In the genomic region with DNA sequence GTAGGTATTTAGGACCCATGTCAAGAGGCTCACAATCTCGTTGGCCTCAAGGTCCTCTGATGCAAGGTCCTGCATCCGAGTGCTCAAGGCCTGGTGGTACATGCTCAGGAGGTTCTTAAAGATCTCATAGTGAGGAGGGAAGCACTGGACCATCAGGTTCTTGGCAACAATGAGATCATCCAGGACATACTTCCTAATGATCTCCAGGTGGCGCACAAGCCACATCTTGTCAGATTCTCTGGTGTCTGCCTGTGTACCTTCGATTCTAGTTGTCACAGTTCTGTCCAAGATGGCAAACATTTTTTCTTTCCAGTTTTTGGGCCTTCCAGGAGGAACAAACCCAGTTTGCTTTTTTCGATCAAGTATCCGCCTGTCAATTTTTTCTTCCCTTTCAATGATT, we compare ENCODE assay signal across 10 mouse cellular contexts. TPM values are rescaled to one million over a fixed set of nuclear protein-coding genes. Genes with fewer than 3 reads are reported as not detected.
DNase-seq lines count a peak whose midpoint lies in the region; ATAC-seq and TF ChIP-seq lines count a peak whose summit lies in the region.
"Had no signal": no experiment of that assay in that cellular context is flagged by ENCODE, and none has a peak within 500 bp of the region (broad histone marks: within the 10 kb centered on the region; RNA-seq: fewer than 3 reads in every experiment).

No protein-coding gene starts in this region.

- H3K4me1 ChIP-seq in liver, embryonic 14.5 days (replicated peaks; ENCODE audit: control insufficient read depth in 2 of 2, insufficient read depth in 2 of 2, low read length in 1 of 2), result no peaks in the 10 kb centered on the region
- no peaks in the 10 kb centered on the region for H3K4me1 ChIP-seq in bone marrow, adult 2 months (ENCODE audit: control insufficient read depth, insufficient read depth, low read length)
- H3K4me1 ChIP-seq: forebrain, embryonic 10.5 days had no signal

- no peak overlapping the region for H3K4me2 ChIP-seq in liver, embryonic 14.5 days (ENCODE audit: low read depth)

- H3K9me3 ChIP-seq in liver, embryonic 14.5 days (ENCODE audit: control insufficient read depth, low read length), result no peaks in the 10 kb centered on the region
- H3K9me3 ChIP-seq: forebrain, embryonic 10.5 days had no signal

- no peaks in the 10 kb centered on the region for H3K27me3 ChIP-seq in liver, embryonic 14.5 days (ENCODE audit: control insufficient read depth, insufficient read depth, low read length)

- H3K36me3 ChIP-seq in liver, embryonic 14.5 days (replicated peaks; ENCODE audit: control insufficient read depth, insufficient read depth, low read depth), result peaks cover 18% of the 10 kb centered on the region

- no peak overlapping the region for H3K27ac ChIP-seq in liver, embryonic 14.5 days
- H3K27ac ChIP-seq in bone marrow, adult 2 months (ENCODE audit: control insufficient read depth, insufficient read depth, low read depth, low read length, poor library complexity), result no peak overlapping the region
- H3K27ac ChIP-seq: forebrain, embryonic 10.5 days had no signal

- H3K9ac ChIP-seq in liver, embryonic 14.5 days (replicated peaks), result no peak overlapping the region

- no peak for TF ChIP-seq POLR2A in bone marrow, adult 2 months (IDR thresholded peaks at IDR 0.05; ENCODE audit: borderline replicate concordance, control insufficient read depth, low read depth, low read length)

- no peak overlapping the region for H3K4me3 ChIP-seq in liver, embryonic 14.5 days (ENCODE audit: insufficient read depth in 1 of 2, low read depth in 2 of 2, low read length in 2 of 2)
- H3K4me3 ChIP-seq in bone marrow, adult 2 months (replicated peaks; ENCODE audit: control insufficient read depth, low read depth, low read length), result no peak overlapping the region
- H3K4me3 ChIP-seq: forebrain, embryonic 10.5 days had no signal

- peak; percentile 65 for DNase-seq in embryo, embryonic 10 days (ENCODE audit: low spot score)
- no peak for DNase-seq in embryo, embryonic 9.5 days (ENCODE audit: extremely low spot score)
- DNase-seq in liver, embryonic 14.5 days (ENCODE audit: low read depth in 3 of 3, low spot score in 3 of 3), result peak in 1 of 3 experiments; percentile 19
- DNase-seq in liver, result no peak
- DNase-seq in mesoderm, embryonic 11.5 days (ENCODE audit: low read depth, low spot score), result peak; percentile 10
- DNase-seq in left cerebral cortex, postnatal 36 days (ENCODE audit: low spot score in 2 of 2), result no peak
- DNase-seq in cerebellum, adult 9-10 months, result no peak
- DNase-seq: thymus, postnatal 36 days had no signal

- TF ChIP-seq CTCF in liver, embryonic 14.5 days (IDR thresholded peaks at IDR 0.05; ENCODE audit: low read depth), result peak; percentile 49; the same call in 1 of the 2 replicates
- TF ChIP-seq CTCF in bone marrow, adult 2 months (IDR thresholded peaks at IDR 0.05; ENCODE audit: control insufficient read depth, insufficient read depth, low read length), result peak; percentile 22; the same call in 1 of the 2 replicates

- no peak for TF ChIP-seq EP300 in liver, embryonic 14.5 days (IDR thresholded peaks at IDR 0.05; ENCODE audit: low read depth)

- 70% methylated on average over 6 of the region's 6 CpGs for WGBS in liver, embryonic 14.5 days (ENCODE audit: insufficient replicate concordance)
- WGBS in bone marrow, adult 2 months, result 89% methylated on average over 6 of the region's 6 CpGs

- ATAC-seq in liver, embryonic 14.5 days (ENCODE audit: insufficient read depth), result no peak

- intact Hi-C loops in left cerebral cortex, postnatal 36 days (cut with DNase I), result loop anchor here (5.0 kb wide), 1 partner anchor 110 kb away; no protein-coding TSS in a partner anchor

RNA-seq across cellular contexts. Expression of a gene that starts 15.9 kb away (rescaled TPM):
- polyA plus RNA-seq in liver, embryonic 14.5 days (2012; rRNA removed), result 8.7 and 10.4 TPM in 2 replicates
- 31.0 and 32.9 TPM in 2 replicates for polyA plus RNA-seq in liver, embryonic 14.5 days (2014; fragmentation: Nextera tagmentation; extraction: Ambion mirVana)
- polyA plus RNA-seq in bone marrow, adult 2 months (2011; ENCODE audit: insufficient read depth, insufficient read length, low replicate concordance, missing spikeins), result 40.2 and 44.8 TPM in 2 replicates
- 10 to 100 TPM; 72.1 to 82.8 TPM for total RNA-seq in left cerebral cortex, postnatal 36 days (2021)

Comparison
In these comparisons a context has a peak if more than half of its experiments do, and no peak if none do; other contexts are left out.
1. DNase-seq: peak in embryo, embryonic 10 days (single experiment) and mesoderm, embryonic 11.5 days (single experiment); none in embryo, embryonic 9.5 days (single experiment), liver (single experiment), left cerebral cortex, postnatal 36 days (0 of 2) and cerebellum, adult 9-10 months (single experiment).